Mouse (Mus musculus): Measurements from ENCODE around the gene Chic1.

The Chic1 gene

DNA sequence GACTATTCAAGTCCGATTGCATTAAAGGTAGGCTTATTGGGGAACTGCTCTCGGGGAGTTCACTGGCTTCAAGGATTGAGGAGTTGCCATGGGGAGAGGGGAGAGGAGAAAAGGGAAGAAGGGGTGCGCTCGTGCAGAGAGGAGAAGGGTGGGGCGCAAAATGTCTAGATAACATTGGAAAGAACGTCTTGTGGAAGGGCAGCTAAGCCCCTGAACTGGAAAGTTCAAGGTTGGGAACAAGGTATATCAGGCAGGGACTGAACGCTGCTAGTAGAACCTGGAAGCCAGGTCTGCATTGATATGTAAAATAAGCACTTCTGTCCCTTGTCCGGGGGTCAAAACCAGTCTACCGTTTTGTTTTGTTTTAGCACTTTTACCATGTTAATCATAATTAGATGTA, 81.7 kb downstream of the Chic1 start:
- no peak for DNase-seq

DNA sequence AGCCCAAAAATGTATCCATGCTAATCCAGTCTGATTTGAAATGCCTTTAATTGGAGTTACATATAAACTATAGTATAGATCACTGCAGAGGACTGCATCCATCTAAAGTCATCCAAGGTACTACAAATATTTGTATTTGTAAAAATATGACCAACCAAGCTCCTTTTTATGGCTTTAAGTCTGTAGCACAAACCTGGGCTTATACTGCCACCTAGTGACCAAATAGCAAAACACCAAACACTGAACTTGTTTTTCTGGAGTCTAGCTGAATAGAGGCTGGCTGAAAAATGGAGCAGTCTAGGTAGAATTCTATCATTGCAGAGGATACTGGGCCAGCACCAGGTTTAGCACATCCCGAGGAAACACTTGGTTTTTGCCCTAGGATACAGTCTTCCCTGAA, 84.5 kb downstream of the Chic1 start:
- no peak for DNase-seq

DNA sequence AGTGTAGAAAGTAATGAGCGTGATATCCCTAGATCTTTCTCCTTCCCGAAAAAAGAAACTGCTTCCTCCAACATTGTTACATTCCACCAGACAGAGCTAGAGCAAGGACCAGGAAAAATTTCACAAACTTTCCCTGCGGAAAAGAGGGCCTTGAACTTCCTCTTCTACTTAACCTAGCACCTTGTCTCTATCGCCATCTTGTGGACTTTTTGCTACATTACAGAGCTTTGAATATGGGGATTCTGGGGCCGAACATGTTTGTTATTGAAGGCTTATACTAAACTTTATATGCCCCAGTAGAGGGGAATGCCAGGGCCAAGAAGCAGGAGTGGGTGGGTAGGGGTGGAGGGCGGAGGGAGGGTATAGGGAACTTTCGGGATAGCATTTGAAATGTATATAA, 87.5 kb downstream of the Chic1 start:
- no peak for DNase-seq

Data from spleen, adult 18-20 months (tissue).